Mouse (Mus musculus): ENCODE data around the gene Spns1. TPM values are rescaled to one million over a fixed set of nuclear protein-coding genes. Genes with fewer than 3 reads are reported as not detected.

The Spns1 gene
- total RNA-seq, 1 experiment from 2014 or later = 10.4 TPM

GRCm38 (mm10) chr7:126375012-126375411 is 2.2 kb downstream of the Spns1 start:
- no peak for ATAC-seq (replicated peaks; ENCODE audit: insufficient number of reproducible peaks, low FRiP score, low TSS enrichment, poor library complexity, severe bottlenecking)

- ATAC-seq (replicated peaks; ENCODE audit: insufficient number of reproducible peaks, low FRiP score, low TSS enrichment, poor library complexity, severe bottlenecking) = no peak
Observed at GRCm38 (mm10) chr7:126374526-126374925, 2.7 kb downstream of the Spns1 start.

- no peak for ATAC-seq (replicated peaks; ENCODE audit: insufficient number of reproducible peaks, low FRiP score, low TSS enrichment, poor library complexity, severe bottlenecking)
Observed at GRCm38 (mm10) chr7:126373007-126373406, 4.2 kb downstream of the Spns1 start.

GRCm38 (mm10) chr7:126369393-126369792 is 7.9 kb downstream of the Spns1 start, which contains the start of gene Lat:
TSS of gene Lat (minus strand) at chr7:126369570.
- no peak for ATAC-seq (replicated peaks; ENCODE audit: insufficient number of reproducible peaks, low FRiP score, low TSS enrichment, poor library complexity, severe bottlenecking)

- ATAC-seq (replicated peaks; ENCODE audit: insufficient number of reproducible peaks, low FRiP score, low TSS enrichment, poor library complexity, severe bottlenecking) = no peak
Observed at GRCm38 (mm10) chr7:126368367-126368766, 8.9 kb downstream of the Spns1 start.

- no peak for ATAC-seq (replicated peaks; ENCODE audit: insufficient number of reproducible peaks, low FRiP score, low TSS enrichment, poor library complexity, severe bottlenecking)
Observed at GRCm38 (mm10) chr7:126367636-126368035, 9.6 kb downstream of the Spns1 start.

- ATAC-seq (replicated peaks; ENCODE audit: insufficient number of reproducible peaks, low FRiP score, low TSS enrichment, poor library complexity, severe bottlenecking) = no peak
Observed at GRCm38 (mm10) chr7:126363038-126363437, 14.2 kb downstream of the Spns1 start.

GRCm38 (mm10) chr7:126359049-126359448 is 18.2 kb downstream of the Spns1 start:
- ATAC-seq (replicated peaks; ENCODE audit: insufficient number of reproducible peaks, low FRiP score, low TSS enrichment, poor library complexity, severe bottlenecking) = no peak

GRCm38 (mm10) chr7:126358413-126358812 is 18.8 kb downstream of the Spns1 start:
- no peak for ATAC-seq (replicated peaks; ENCODE audit: insufficient number of reproducible peaks, low FRiP score, low TSS enrichment, poor library complexity, severe bottlenecking)

- ATAC-seq (replicated peaks; ENCODE audit: insufficient number of reproducible peaks, low FRiP score, low TSS enrichment, poor library complexity, severe bottlenecking) = no peak
Observed at GRCm38 (mm10) chr7:126357838-126358237, 19.4 kb downstream of the Spns1 start.

GRCm38 (mm10) chr7:126356793-126357591 is 20.3 kb downstream of the Spns1 start:
- ATAC-seq (replicated peaks; ENCODE audit: insufficient number of reproducible peaks, low FRiP score, low TSS enrichment, poor library complexity, severe bottlenecking) = no peak

- no peak for ATAC-seq (replicated peaks; ENCODE audit: insufficient number of reproducible peaks, low FRiP score, low TSS enrichment, poor library complexity, severe bottlenecking)
Observed at GRCm38 (mm10) chr7:126355847-126356597, 21.2 kb downstream of the Spns1 start.

GRCm38 (mm10) chr7:126354738-126355614 is 22.3 kb downstream of the Spns1 start:
- no peak for ATAC-seq (replicated peaks; ENCODE audit: insufficient number of reproducible peaks, low FRiP score, low TSS enrichment, poor library complexity, severe bottlenecking)

GRCm38 (mm10) chr7:126353994-126354365 is 23.3 kb downstream of the Spns1 start:
- no peak for ATAC-seq (replicated peaks; ENCODE audit: insufficient number of reproducible peaks, low FRiP score, low TSS enrichment, poor library complexity, severe bottlenecking)

- ATAC-seq (replicated peaks; ENCODE audit: insufficient number of reproducible peaks, low FRiP score, low TSS enrichment, poor library complexity, severe bottlenecking) = no peak
Observed at GRCm38 (mm10) chr7:126353251-126353993, 23.8 kb downstream of the Spns1 start.

- ATAC-seq (replicated peaks; ENCODE audit: insufficient number of reproducible peaks, low FRiP score, low TSS enrichment, poor library complexity, severe bottlenecking) = no peak
Observed at GRCm38 (mm10) chr7:126351419-126351951, 25.8 kb downstream of the Spns1 start.

- ATAC-seq (replicated peaks; ENCODE audit: insufficient number of reproducible peaks, low FRiP score, low TSS enrichment, poor library complexity, severe bottlenecking) = no peak
Observed at GRCm38 (mm10) chr7:126350748-126351418, 26.4 kb downstream of the Spns1 start.

GRCm38 (mm10) chr7:126348293-126348692 is 29.0 kb downstream of the Spns1 start:
- no peak for ATAC-seq (replicated peaks; ENCODE audit: insufficient number of reproducible peaks, low FRiP score, low TSS enrichment, poor library complexity, severe bottlenecking)
